Mouse (Mus musculus): ENCODE results near the gene Gm6169. TPM values are rescaled to one million over a fixed set of nuclear protein-coding genes. Genes with fewer than 3 reads are reported as not detected.

Gm6169 gene
- polyA plus RNA-seq, 1 experiment: 1.3 TPM

GRCm38 (mm10) chr13:97051158-97051557, 47.9 kb downstream of the Gm6169 start:
- H3K27me3 ChIP-seq (ENCODE audit: control insufficient read depth, insufficient read depth, low read length): no peaks in the 10 kb centered on the region
- no peak overlapping the region for H3K4me3 ChIP-seq (ENCODE audit: extremely low read depth, insufficient read depth, insufficient read length)
- H3K36me3 ChIP-seq (ENCODE audit: control insufficient read depth, insufficient read depth, low read length): no peaks in the 10 kb centered on the region
- no peak for DNase-seq (ENCODE audit: low read depth in 1 of 2, low spot score in 2 of 2)
- no peak for TF ChIP-seq POLR2A (IDR thresholded peaks at IDR 0.05; ENCODE audit: low read depth, low read length)
- no peak for TF ChIP-seq CTCF (IDR thresholded peaks at IDR 0.05; ENCODE audit: extremely low read depth, insufficient read depth, insufficient read length, insufficient replicate concordance)
- WGBS: 86% methylated on average over 6 of the region's 6 CpGs
- no peaks in the 10 kb centered on the region for H3K4me1 ChIP-seq (ENCODE audit: control insufficient read depth, insufficient read depth, insufficient read length)
- no peak overlapping the region for H3K27ac ChIP-seq (ENCODE audit: insufficient read depth, low read length)

Other genes with a start within 250 kb of the Gm6169 start
- 0.06 and 0.07 TPM in 2 replicates for gene Gcnt4, start 174.5 kb downstream of the Gm6169 start, polyA plus RNA-seq (2012; rRNA removed)
- 0.09 TPM in 1 of 2 replicates, not detected in the other for gene 1700029F12Rik, start 64.9 kb downstream of the Gm6169 start, polyA plus RNA-seq (2012; rRNA removed)
- not detected in 2 replicates for gene Fam169a, start 32.0 kb downstream of the Gm6169 start, polyA plus RNA-seq (2012; rRNA removed)
- gene Gfm2, start 38.7 kb upstream of the Gm6169 start, polyA plus RNA-seq (2012; rRNA removed): 17.4 and 18.8 TPM in 2 replicates
- gene Nsa2, start 38.7 kb upstream of the Gm6169 start, polyA plus RNA-seq (2012; rRNA removed): 17.4 and 19.9 TPM in 2 replicates
- gene Hexb, start 99.1 kb upstream of the Gm6169 start, polyA plus RNA-seq (2012; rRNA removed): 97.1 and 134 TPM in 2 replicates
- gene Enc1, start 141.9 kb upstream of the Gm6169 start, polyA plus RNA-seq (2012; rRNA removed): 4.4 and 5.1 TPM in 2 replicates

Measured in spleen, adult 2 months (tissue).